Mouse (Mus musculus) MEL (cell line): ENCODE data around the gene H2-Q4. TPM values are rescaled to one million over a fixed set of nuclear protein-coding genes. Genes with fewer than 3 reads are reported as not detected.

ENCODE experiments used
- DNase-seq: peaks from one replicate; pipeline ENCODE4 v3.0.0; 2011; ENCODE audit warnings: low read depth, low spot score
- H3K27ac ChIP-seq: 2 replicates; pipeline ENCODE4 v1.5.1; 2012; ENCODE audit warnings: low read depth, mild to moderate bottlenecking, control low read depth, low read length, moderate library complexity; ENCODE audit not compliant: control insufficient read depth
- H3K27me3 ChIP-seq, 2 experiments: fragments of 150-350 bp in 1 of 2; sonication (generic) in 1 of 2; 2 replicates each; pipeline ENCODE4 v1.6.1; 2012; ENCODE audit warnings: low read length in 2 of 2, mild to moderate bottlenecking in 2 of 2, improper control_type of control experiment in 1 of 2, moderate library complexity in 1 of 2; ENCODE audit not compliant: insufficient read depth in 2 of 2, control insufficient read depth in 1 of 2
- H3K36me3 ChIP-seq, 2 experiments: 2 replicates each; pipeline ENCODE4 v1.6.1; 2012 to 2014; ENCODE audit warnings: low read length in 2 of 2, improper control_type of control experiment in 1 of 2, inconsistent platforms in 1 of 2, mild to moderate bottlenecking in 1 of 2; ENCODE audit not compliant: insufficient read depth in 2 of 2, control insufficient read depth in 1 of 2
- H3K4me1 ChIP-seq, 2 experiments: fragments of 150-350 bp in 1 of 2; sonication (generic) in 1 of 2; 2 replicates each; pipeline ENCODE4 v1.6.1; 2012; ENCODE audit warnings: low read length in 2 of 2, improper control_type of control experiment in 1 of 2, mild to moderate bottlenecking in 1 of 2; ENCODE audit not compliant: insufficient read depth in 2 of 2, control insufficient read depth in 1 of 2
- H3K4me3 ChIP-seq, 2 experiments: fragments of 150-350 bp in 1 of 2; sonication (generic) in 1 of 2; 2 replicates each; pipeline ENCODE4 v1.5.1; 2012; ENCODE audit warnings: low read depth in 2 of 2, low read length in 2 of 2, mild to moderate bottlenecking in 2 of 2, moderate library complexity in 2 of 2, control low read depth in 1 of 2, improper control_type of control experiment in 1 of 2; ENCODE audit not compliant: control insufficient read depth in 1 of 2, insufficient read depth in 1 of 2
- H3K79me2 ChIP-seq: 2 replicates; pipeline ENCODE4 v1.6.1; 2012; ENCODE audit warnings: mild to moderate bottlenecking, low read length, moderate library complexity; ENCODE audit not compliant: control insufficient read depth, poor library complexity, insufficient read depth
- H3K9ac ChIP-seq: 2 replicates; pipeline ENCODE4 v1.6.1; 2012; ENCODE audit warnings: low read depth, mild to moderate bottlenecking, control low read depth, low read length, moderate library complexity; ENCODE audit not compliant: control insufficient read depth, poor library complexity, severe bottlenecking
- H3K9me3 ChIP-seq: fragments of 150-350 bp; sonication (generic); replicated peaks from 2 replicates; pipeline ENCODE4 v1.6.1; 2012; ENCODE audit warnings: mild to moderate bottlenecking, low read length, improper control_type of control experiment, moderate library complexity; ENCODE audit not compliant: insufficient read depth
- BHLHE40 ChIP-seq: IDR thresholded peaks from 2 replicates; pipeline ENCODE4 v1.6.1; 2012; ENCODE audit warnings: low read depth, mild to moderate bottlenecking, inconsistent platforms, low read length, improper control_type of control experiment, borderline replicate concordance
- CHD1 ChIP-seq: IDR thresholded peaks from 2 replicates; pipeline ENCODE4 v1.6.1; 2012; ENCODE audit warnings: low read depth, mild to moderate bottlenecking, inconsistent platforms, low read length, improper control_type of control experiment
- CHD2 ChIP-seq: IDR thresholded peaks from 2 replicates; pipeline ENCODE4 v1.6.1; 2011; ENCODE audit warnings: low read length, improper control_type of control experiment
- CTCF ChIP-seq, 3 experiments: IDR thresholded peaks in 2 of 3; conservative IDR thresholded peaks in 1 of 3; 2 replicates each; pipeline ENCODE4 v1.5.1; 2011 to 2012; ENCODE audit warnings: low read length in 3 of 3, low read depth in 2 of 3, mild to moderate bottlenecking in 2 of 3, improper control_type of control experiment in 1 of 3, inconsistent platforms in 1 of 3, mixed read lengths in 1 of 3, moderate library complexity in 1 of 3; ENCODE audit not compliant: control insufficient read depth in 1 of 3, insufficient read depth in 1 of 3, poor library complexity in 1 of 3, severe bottlenecking in 1 of 3
- E2F4 ChIP-seq: IDR thresholded peaks from 2 replicates; pipeline ENCODE4 v1.6.1; 2011; ENCODE audit warnings: low read depth, low read length, improper control_type of control experiment, borderline replicate concordance
- ELF1 ChIP-seq: IDR thresholded peaks from 2 replicates; pipeline ENCODE4 v1.6.1; 2014; ENCODE audit warnings: low read depth, mild to moderate bottlenecking, inconsistent platforms, low read length, improper control_type of control experiment, moderate library complexity
- EP300 ChIP-seq, 2 experiments: IDR thresholded peaks; 2 replicates each; pipeline ENCODE4 v1.6.1; 2011; ENCODE audit warnings: improper control_type of control experiment in 2 of 2, low read length in 2 of 2, low read depth in 1 of 2, mild to moderate bottlenecking in 1 of 2
- ETS1 ChIP-seq: IDR thresholded peaks from 2 replicates; pipeline ENCODE4 v1.6.1; 2012; ENCODE audit warnings: low read depth, mild to moderate bottlenecking, inconsistent platforms, low read length, improper control_type of control experiment, moderate library complexity
- GABPA ChIP-seq: IDR thresholded peaks from 2 replicates; pipeline ENCODE4 v1.6.1; 2012; ENCODE audit warnings: low read depth, mild to moderate bottlenecking, inconsistent platforms, low read length, improper control_type of control experiment, moderate library complexity
- GATA1 ChIP-seq: IDR thresholded peaks from 2 replicates; pipeline ENCODE4 v1.6.1; 2011; ENCODE audit warnings: low read depth, low read length, improper control_type of control experiment
- HCFC1 ChIP-seq: IDR thresholded peaks from 2 replicates; pipeline ENCODE4 v1.6.1; 2012; ENCODE audit warnings: low read depth, mild to moderate bottlenecking, inconsistent platforms, low read length, improper control_type of control experiment, moderate library complexity
- JUND ChIP-seq: IDR thresholded peaks from 2 replicates; pipeline ENCODE4 v1.6.1; 2011; ENCODE audit warnings: low read depth, mild to moderate bottlenecking, improper control_type of control experiment, low read length
- KAT2A ChIP-seq: conservative IDR thresholded peaks from 2 replicates; pipeline ENCODE4 v1.6.1; 2012; ENCODE audit warnings: low read depth, low read length, improper control_type of control experiment, inconsistent platforms
- MAFK ChIP-seq: IDR thresholded peaks from 2 replicates; pipeline ENCODE4 v1.6.1; 2011; ENCODE audit warnings: low read depth, mild to moderate bottlenecking, low read length, improper control_type of control experiment, borderline replicate concordance
- MAX ChIP-seq: IDR thresholded peaks from 2 replicates; pipeline ENCODE4 v1.6.1; 2011; ENCODE audit warnings: low read length, improper control_type of control experiment
- MAZ ChIP-seq: IDR thresholded peaks from 2 replicates; pipeline ENCODE4 v1.6.1; 2012; ENCODE audit warnings: low read depth, mild to moderate bottlenecking, inconsistent platforms, low read length, improper control_type of control experiment
- MEF2A ChIP-seq: IDR thresholded peaks from 2 replicates; pipeline ENCODE4 v1.6.1; 2014; ENCODE audit warnings: low read depth, mild to moderate bottlenecking, inconsistent platforms, low read length, improper control_type of control experiment; ENCODE audit not compliant: poor library complexity, insufficient replicate concordance, severe bottlenecking; ENCODE audit errors: extremely low read depth
- MXI1 ChIP-seq: IDR thresholded peaks from 2 replicates; pipeline ENCODE4 v1.6.1; 2011; ENCODE audit warnings: mild to moderate bottlenecking, low read depth, low read length, improper control_type of control experiment
- MYB ChIP-seq: IDR thresholded peaks from 2 replicates; pipeline ENCODE4 v1.6.1; 2011; ENCODE audit warnings: mild to moderate bottlenecking, low read depth, low read length, improper control_type of control experiment
- MYC ChIP-seq: IDR thresholded peaks from 2 replicates; pipeline ENCODE4 v1.6.1; 2011; ENCODE audit warnings: low read depth, mild to moderate bottlenecking, low read length, improper control_type of control experiment, moderate library complexity
- NELFE ChIP-seq: IDR thresholded peaks from 2 replicates; pipeline ENCODE4 v1.6.1; 2011; ENCODE audit warnings: low read depth, low read length, improper control_type of control experiment
- NRF1 ChIP-seq: IDR thresholded peaks from 2 replicates; pipeline ENCODE4 v1.6.1; 2014; ENCODE audit warnings: low read depth, mild to moderate bottlenecking, inconsistent platforms, low read length, improper control_type of control experiment, moderate library complexity; ENCODE audit not compliant: poor library complexity, insufficient read depth, severe bottlenecking
- POLR2A ChIP-seq, 2 experiments: IDR thresholded peaks; 2 replicates each; pipeline ENCODE4 v1.6.1; 2011 to 2012; ENCODE audit warnings: low read length in 2 of 2, mild to moderate bottlenecking in 2 of 2, control low read depth in 1 of 2, improper control_type of control experiment in 1 of 2, low read depth in 1 of 2, moderate library complexity in 1 of 2; ENCODE audit not compliant: control insufficient read depth in 1 of 2, insufficient read depth in 1 of 2, poor library complexity in 1 of 2
- POLR2AphosphoS2 ChIP-seq: IDR thresholded peaks from 2 replicates; pipeline ENCODE4 v1.6.1; 2011; ENCODE audit warnings: low read length, improper control_type of control experiment
- POLR2AphosphoS5 ChIP-seq: IDR thresholded peaks from 2 replicates; pipeline ENCODE4 v1.6.1; 2012; ENCODE audit warnings: low read depth, borderline replicate concordance, mild to moderate bottlenecking, inconsistent platforms, low read length, moderate library complexity, mixed read lengths
- RCOR1 ChIP-seq: IDR thresholded peaks from 2 replicates; pipeline ENCODE4 v1.6.1; 2012; ENCODE audit warnings: low read depth, mild to moderate bottlenecking, inconsistent platforms, low read length, improper control_type of control experiment
- SIN3A ChIP-seq: IDR thresholded peaks from 2 replicates; pipeline ENCODE4 v1.6.1; 2012; ENCODE audit warnings: low read length, improper control_type of control experiment, inconsistent platforms
- SMC3 ChIP-seq: IDR thresholded peaks from 2 replicates; pipeline ENCODE4 v1.6.1; 2011; ENCODE audit warnings: low read depth, low read length, improper control_type of control experiment
- TAL1 ChIP-seq: IDR thresholded peaks from 2 replicates; pipeline ENCODE4 v1.6.1; 2012; ENCODE audit warnings: mild to moderate bottlenecking, inconsistent platforms, low read length, moderate library complexity, mixed read lengths
- TCF12 ChIP-seq: IDR thresholded peaks from 2 replicates; pipeline ENCODE4 v1.6.1; 2014; ENCODE audit warnings: low read depth, mild to moderate bottlenecking, inconsistent platforms, low read length, improper control_type of control experiment, moderate library complexity
- UBTF ChIP-seq: IDR thresholded peaks from 2 replicates; pipeline ENCODE4 v1.6.1; 2012; ENCODE audit warnings: low read depth, mild to moderate bottlenecking, inconsistent platforms, low read length, improper control_type of control experiment, moderate library complexity, borderline replicate concordance; ENCODE audit not compliant: insufficient read depth
- USF1 ChIP-seq: IDR thresholded peaks from 2 replicates; pipeline ENCODE4 v1.6.1; 2014; ENCODE audit warnings: low read depth, mild to moderate bottlenecking, inconsistent platforms, low read length, improper control_type of control experiment, moderate library complexity
- USF2 ChIP-seq, 2 experiments: IDR thresholded peaks; 2 replicates each; pipeline ENCODE4 v1.6.1; 2011 to 2012; ENCODE audit warnings: improper control_type of control experiment in 2 of 2, low read length in 2 of 2, borderline replicate concordance in 1 of 2, inconsistent platforms in 1 of 2, low read depth in 1 of 2, mild to moderate bottlenecking in 1 of 2; ENCODE audit not compliant: insufficient read depth in 1 of 2
- ZC3H11A ChIP-seq: IDR thresholded peaks from 2 replicates; pipeline ENCODE4 v1.6.1; 2012; ENCODE audit warnings: low read depth, mild to moderate bottlenecking, inconsistent platforms, low read length, improper control_type of control experiment
- ZKSCAN1 ChIP-seq: IDR thresholded peaks from 2 replicates; pipeline ENCODE4 v1.6.1; 2012; ENCODE audit warnings: low read depth, mild to moderate bottlenecking, inconsistent platforms, low read length, improper control_type of control experiment, moderate library complexity
- ZMIZ1 ChIP-seq: IDR thresholded peaks from 2 replicates; pipeline ENCODE4 v1.6.1; 2012; ENCODE audit warnings: low read depth, mild to moderate bottlenecking, inconsistent platforms, low read length, improper control_type of control experiment, moderate library complexity
- ZNF384 ChIP-seq: IDR thresholded peaks from 2 replicates; pipeline ENCODE4 v1.6.1; 2012; ENCODE audit warnings: low read depth, mild to moderate bottlenecking, inconsistent platforms, low read length, improper control_type of control experiment
- polyA plus RNA-seq, 2 experiments: library from polyadenylated mRNA; stranded (reverse) in 1 of 2; unstranded in 1 of 2; fragments of >175 nt in 1 of 2; fragments of >200 nt in 1 of 2; gene quantifications; 2 replicates each; pipeline versions ENCODE4 v1.2.1 to v1.2.4; 2012; ENCODE audit warnings: low replicate concordance in 2 of 2, low read depth in 1 of 2; ENCODE audit not compliant: insufficient read length in 2 of 2, insufficient read depth in 1 of 2, missing spikeins in 1 of 2
- total RNA-seq: library from RNA; depleted of rRNA; stranded (reverse); fragments of 300-350 nt; gene quantifications from 2 replicates; pipeline ENCODE4 v1.2.3, GENCODE M21; 2012; rRNA removed

The H2-Q4 gene
- total RNA-seq (8.9 and 9.1 TPM in 2 replicates), polyA plus RNA-seq (10 to 100 TPM in 1 of 2 experiments, not detected in 1; 25.5 TPM)

DNA sequence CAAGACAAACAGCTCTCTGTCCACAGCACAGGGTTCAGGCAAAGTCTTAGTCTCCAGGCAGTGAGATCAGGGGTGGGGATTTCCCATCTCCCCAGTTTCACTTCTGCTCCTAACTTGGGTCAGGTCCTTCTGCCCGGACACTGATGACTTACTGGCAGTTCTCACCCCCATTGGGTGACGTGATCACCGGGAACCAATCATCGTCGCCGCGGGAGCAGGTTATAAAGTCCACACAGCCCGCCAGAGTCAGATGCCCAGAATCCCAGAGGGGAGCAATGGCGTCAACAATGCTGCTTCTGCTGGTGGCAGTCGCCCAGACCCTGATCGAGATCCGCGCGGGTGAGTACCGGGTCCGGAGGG, at the start of gene H2-Q4:
Gene H2-Q4, plus strand, starts transcription at position 249 of the 360 bp plus-strand sequence.
- H3K36me3 ChIP-seq = no peaks in the 10 kb centered on the region
- H3K4me3 ChIP-seq = peak within 1 kb of the TSS; percentile 81 to 96
- peak within 1 kb of the TSS; percentile 86 for H3K9ac ChIP-seq
- no peaks in the 10 kb centered on the region for H3K4me1 ChIP-seq
- no peaks in the 10 kb centered on the region for H3K9me3 ChIP-seq
- no peak within 1 kb of the TSS for H3K27ac ChIP-seq
- H3K27me3 ChIP-seq = no peaks in the 10 kb centered on the region
- peaks cover 1% of the 10 kb centered on the region; the same call in 1 of the 2 replicates for H3K79me2 ChIP-seq
- peak; percentile 94 for DNase-seq
- no peak for TF ChIP-seq ZNF384
- peak in 1 of 2 experiments; percentile 87; a peak in 3 of 4 replicates for TF ChIP-seq POLR2A (IDR thresholded peaks at IDR 0.05; ENCODE audit: control insufficient read depth in 1 of 2, insufficient read depth in 1 of 2, low read depth in 1 of 2, low read length in 2 of 2, poor library complexity in 1 of 2)
- TF ChIP-seq MAFK = no peak
- peak; percentile 43; the same call in 1 of the 2 replicates for TF ChIP-seq USF1
- peak; percentile 91 for TF ChIP-seq ZMIZ1
- no peak for TF ChIP-seq ELF1
- peak; percentile 16; the same call in 1 of the 2 replicates for TF ChIP-seq TCF12
- TF ChIP-seq MYC = no peak
- no peak for TF ChIP-seq USF2 (IDR thresholded peaks at IDR 0.05; ENCODE audit: borderline replicate concordance in 1 of 2, insufficient read depth in 1 of 2, low read depth in 1 of 2, low read length in 2 of 2)
- no peak for TF ChIP-seq HCFC1
- TF ChIP-seq CTCF (IDR thresholded peaks at IDR 0.05 in 2 of 3, conservative IDR thresholded peaks at IDR 0.05 in 1 of 3; ENCODE audit: control insufficient read depth in 1 of 3, insufficient read depth in 1 of 3, low read depth in 2 of 3, low read length in 3 of 3, poor library complexity in 1 of 3, severe bottlenecking in 1 of 3) = no peak
- TF ChIP-seq POLR2AphosphoS2 = peak; percentile 74; the same call in 1 of the 2 replicates
- no peak for TF ChIP-seq EP300 (IDR thresholded peaks at IDR 0.05; ENCODE audit: low read depth in 1 of 2, low read length in 2 of 2)
- peak; percentile 9; the same call in 1 of the 2 replicates for TF ChIP-seq MAX
- no peak for TF ChIP-seq MXI1
- TF ChIP-seq UBTF = no peak
- no peak for TF ChIP-seq ZKSCAN1
- no peak for TF ChIP-seq TAL1
- TF ChIP-seq BHLHE40 = no peak
- TF ChIP-seq ZC3H11A = no peak
- no peak for TF ChIP-seq KAT2A
- peak; percentile 95 for TF ChIP-seq CHD2
- no peak for TF ChIP-seq JUND
- TF ChIP-seq MYB = no peak
- no peak for TF ChIP-seq RCOR1
- 0 out of 2 replicates have a peak, but pooled peaks have one; percentile 26 for TF ChIP-seq NRF1
- no peak for TF ChIP-seq GABPA
- no peak for TF ChIP-seq POLR2AphosphoS5
- peak; percentile 34; the same call in 1 of the 2 replicates for TF ChIP-seq SIN3A
- no peak for TF ChIP-seq MEF2A
- TF ChIP-seq CHD1 = no peak
- TF ChIP-seq SMC3 = no peak
- TF ChIP-seq E2F4 = no peak
- peak; percentile 89 for TF ChIP-seq NELFE
- TF ChIP-seq ETS1 = 0 out of 2 replicates have a peak, but pooled peaks have one; percentile 10
- TF ChIP-seq GATA1 = no peak
- no peak for TF ChIP-seq MAZ
